Mouse (Mus musculus): ENCODE measurements at regions not wholly inside any gene's neighbourhood (a gene's known extent, or its start where the extent isn't known, plus 50 kb on each side); places are given as distances from the start of the nearest gene placed in this dataset.

- Histone ChIP-seq H3K27me3 (ENCODE audit: control insufficient read depth, insufficient read depth, low read length) (no peaks in the 10 kb centered on the region), H3K4me1 (ENCODE audit: control insufficient read depth, insufficient read depth, low read length) (no peaks in the 10 kb centered on the region), H3K4me2 (ENCODE audit: low read depth, severe bottlenecking) (no peak overlapping the region), H3K9me3 (ENCODE audit: control insufficient read depth, low read length) (no peaks in the 10 kb centered on the region), H3K36me3 (ENCODE audit: control insufficient read depth, insufficient read depth, low read length) (no peaks in the 10 kb centered on the region), H3K9ac (ENCODE audit: low read length) (no peak overlapping the region), H3K4me3 (ENCODE audit: low read depth, low read length) (no peak overlapping the region), H3K27ac (replicated peaks; ENCODE audit: low read depth, low read length) (no peak overlapping the region)
- peak; percentile 32 for DNase-seq (ENCODE audit: low spot score)
- WGBS = 9% methylated on average over 5 of the region's 5 CpGs
- no peak for ATAC-seq (ENCODE audit: insufficient number of reproducible peaks, low FRiP score, low TSS enrichment, low read depth)
Observed at GRCm38 (mm10) chr15:56881501-56881900, 595.9 kb downstream of the Slc22a22 start.

- ATAC-seq (ENCODE audit: insufficient number of reproducible peaks, low FRiP score, low TSS enrichment, low read depth) = no peak
- 85% methylated on average over 6 of the region's 6 CpGs for WGBS
Observed at GRCm38 (mm10) chr15:56865879-56866278, 611.5 kb downstream of the Slc22a22 start.

GRCm38 (mm10) chr15:56865035-56865804 is 612.2 kb downstream of the Slc22a22 start:
- no peaks in the 10 kb centered on the region for H3K36me3 ChIP-seq (ENCODE audit: control insufficient read depth, insufficient read depth, low read length)
- H3K27ac ChIP-seq (replicated peaks; ENCODE audit: low read depth, low read length) = no peak overlapping the region
- no peaks in the 10 kb centered on the region for H3K9me3 ChIP-seq (ENCODE audit: control insufficient read depth, low read length)
- H3K4me2 ChIP-seq (ENCODE audit: low read depth, severe bottlenecking) = no peak overlapping the region
- no peak overlapping the region for H3K9ac ChIP-seq (ENCODE audit: low read length)
- 38% methylated on average over 4 of the region's 4 CpGs for WGBS
- H3K4me3 ChIP-seq (ENCODE audit: low read depth, low read length) = no peak overlapping the region
- H3K27me3 ChIP-seq (ENCODE audit: control insufficient read depth, insufficient read depth, low read length) = no peaks in the 10 kb centered on the region
- DNase-seq (ENCODE audit: low spot score) = no peak
- no peaks in the 10 kb centered on the region for H3K4me1 ChIP-seq (ENCODE audit: control insufficient read depth, insufficient read depth, low read length)
- no peak for ATAC-seq (ENCODE audit: insufficient number of reproducible peaks, low FRiP score, low TSS enrichment, low read depth)

More at GRCm38 (mm10) chr15:56865879-56866278, 611.5 kb downstream of the Slc22a22 start:
- H3K27ac ChIP-seq (replicated peaks; ENCODE audit: low read depth, low read length) = no peak overlapping the region
- no peak for DNase-seq (ENCODE audit: low spot score)
- H3K27me3 ChIP-seq (ENCODE audit: control insufficient read depth, insufficient read depth, low read length) = no peaks in the 10 kb centered on the region
- no peak overlapping the region for H3K9ac ChIP-seq (ENCODE audit: low read length)
- H3K4me2 ChIP-seq (ENCODE audit: low read depth, severe bottlenecking) = no peak overlapping the region
- no peaks in the 10 kb centered on the region for H3K9me3 ChIP-seq (ENCODE audit: control insufficient read depth, low read length)
- no peaks in the 10 kb centered on the region for H3K4me1 ChIP-seq (ENCODE audit: control insufficient read depth, insufficient read depth, low read length)
- H3K36me3 ChIP-seq (ENCODE audit: control insufficient read depth, insufficient read depth, low read length) = no peaks in the 10 kb centered on the region
- H3K4me3 ChIP-seq (ENCODE audit: low read depth, low read length) = no peak overlapping the region

DNA sequence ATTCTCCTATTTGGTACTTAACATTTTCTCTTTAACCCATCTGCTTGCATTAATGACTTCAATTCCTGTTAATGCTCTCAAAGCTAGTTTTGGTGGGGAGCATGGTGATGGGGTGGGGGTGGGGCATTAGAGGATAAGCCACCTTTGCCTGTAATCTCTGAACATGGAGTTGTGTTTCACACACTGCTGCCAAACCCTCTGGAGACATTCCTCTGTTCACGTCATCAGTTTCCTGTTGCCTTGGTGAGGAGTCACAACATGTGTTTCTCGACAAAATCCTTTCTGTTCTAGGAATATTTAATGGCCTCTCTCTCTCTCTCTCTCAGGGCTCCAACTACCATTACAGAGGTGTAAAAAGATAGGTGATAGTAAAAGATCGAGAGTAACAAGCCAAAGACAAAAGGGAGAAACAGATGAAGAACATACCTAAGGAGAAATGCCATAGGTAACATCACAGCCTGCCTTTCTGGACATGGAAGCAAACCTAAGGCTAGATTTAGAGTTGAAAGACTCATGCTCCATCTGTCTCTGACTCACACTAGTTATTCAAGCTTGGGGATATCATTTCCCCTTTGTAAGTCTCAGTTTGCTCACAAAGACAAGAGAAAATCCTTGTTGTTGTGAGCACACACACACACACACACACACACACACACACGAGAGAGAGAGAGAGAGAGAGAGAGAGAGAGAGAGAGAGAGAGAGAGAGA is 618.6 kb downstream of the Slc22a22 start:
- WGBS = 25% methylated on average over 4 of the region's 4 CpGs
- no peak overlapping the region for H3K4me2 ChIP-seq (ENCODE audit: low read depth, severe bottlenecking)
- H3K4me1 ChIP-seq (ENCODE audit: control insufficient read depth, insufficient read depth, low read length) = no peaks in the 10 kb centered on the region
- no peaks in the 10 kb centered on the region for H3K9me3 ChIP-seq (ENCODE audit: control insufficient read depth, low read length)
- no peaks in the 10 kb centered on the region for H3K36me3 ChIP-seq (ENCODE audit: control insufficient read depth, insufficient read depth, low read length)
- H3K27me3 ChIP-seq (ENCODE audit: control insufficient read depth, insufficient read depth, low read length) = no peaks in the 10 kb centered on the region
- ATAC-seq (ENCODE audit: insufficient number of reproducible peaks, low FRiP score, low TSS enrichment, low read depth) (peak; percentile 35; the same call in 1 of the 2 replicates), DNase-seq (ENCODE audit: low spot score) (peak; percentile 47)
- H3K4me3 ChIP-seq (ENCODE audit: low read depth, low read length) = no peak overlapping the region
- H3K27ac ChIP-seq (replicated peaks; ENCODE audit: low read depth, low read length) = no peak overlapping the region
- no peak overlapping the region for H3K9ac ChIP-seq (ENCODE audit: low read length)

GRCm38 (mm10) chr15:56858134-56858533 is 619.3 kb downstream of the Slc22a22 start:
- H3K27ac ChIP-seq (replicated peaks; ENCODE audit: low read depth, low read length) = no peak overlapping the region
- H3K36me3 ChIP-seq (ENCODE audit: control insufficient read depth, insufficient read depth, low read length) = no peaks in the 10 kb centered on the region
- H3K4me1 ChIP-seq (ENCODE audit: control insufficient read depth, insufficient read depth, low read length) = no peaks in the 10 kb centered on the region
- 6% methylated on average over 3 of the region's 3 CpGs for WGBS
- H3K9ac ChIP-seq (ENCODE audit: low read length) = no peak overlapping the region
- ATAC-seq (ENCODE audit: insufficient number of reproducible peaks, low FRiP score, low TSS enrichment, low read depth) (no peak), DNase-seq (ENCODE audit: low spot score) (no peak)
- no peak overlapping the region for H3K4me3 ChIP-seq (ENCODE audit: low read depth, low read length)
- H3K4me2 ChIP-seq (ENCODE audit: low read depth, severe bottlenecking) = no peak overlapping the region
- no peaks in the 10 kb centered on the region for H3K9me3 ChIP-seq (ENCODE audit: control insufficient read depth, low read length)
- H3K27me3 ChIP-seq (ENCODE audit: control insufficient read depth, insufficient read depth, low read length) = no peaks in the 10 kb centered on the region

DNA sequence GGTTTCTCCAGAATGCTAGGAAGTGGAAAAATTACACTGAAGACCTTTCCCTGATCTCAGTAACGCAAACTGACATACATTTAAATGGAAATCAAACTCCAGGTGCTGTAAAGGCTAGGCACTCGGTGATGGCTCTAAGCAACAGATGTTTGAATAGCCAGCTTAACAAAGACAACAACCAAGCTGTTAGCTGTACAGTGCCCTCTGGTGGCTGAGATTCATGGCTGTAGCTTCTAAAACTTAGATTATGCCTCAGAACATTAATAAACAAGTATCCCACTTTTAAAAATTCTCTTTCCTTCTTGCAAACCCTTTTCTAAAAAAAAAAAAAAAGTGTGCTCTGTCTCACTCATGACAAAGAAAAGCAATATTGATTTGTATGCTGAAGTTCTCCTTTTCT is 621.4 kb downstream of the Slc22a22 start:
- 0 out of 2 replicates have a peak, but pooled peaks have one; percentile 63 for ATAC-seq (ENCODE audit: insufficient number of reproducible peaks, low FRiP score, low TSS enrichment, low read depth)
- 3% methylated on average over 2 of the region's 2 CpGs for WGBS

DNA sequence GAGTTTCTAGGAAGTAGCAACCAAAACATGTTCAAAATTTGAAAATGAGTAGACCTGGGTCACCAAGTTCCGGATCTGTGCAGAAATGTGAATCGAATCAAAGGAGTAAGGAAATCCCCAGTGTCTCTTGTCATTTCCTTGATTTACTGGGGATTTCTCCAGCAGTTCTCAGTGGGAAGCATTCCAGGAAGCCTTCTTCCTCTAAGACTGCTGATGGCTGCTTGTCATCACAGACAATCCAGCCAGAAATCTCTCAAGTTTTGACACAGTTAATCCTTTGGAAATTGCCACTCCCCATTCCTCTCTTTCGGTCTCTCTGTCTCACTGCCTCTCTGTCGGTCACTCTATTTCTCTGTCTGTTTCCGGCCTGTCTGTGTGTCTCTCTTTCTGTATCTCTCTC is 624.3 kb downstream of the Slc22a22 start:
- H3K9me3 ChIP-seq (ENCODE audit: control insufficient read depth, low read length) = no peaks in the 10 kb centered on the region
- 83% methylated on average over 5 of the region's 5 CpGs for WGBS
- H3K36me3 ChIP-seq (ENCODE audit: control insufficient read depth, insufficient read depth, low read length) = no peaks in the 10 kb centered on the region
- H3K9ac ChIP-seq (ENCODE audit: low read length) = no peak overlapping the region
- ATAC-seq (ENCODE audit: insufficient number of reproducible peaks, low FRiP score, low TSS enrichment, low read depth) (no peak), DNase-seq (ENCODE audit: low spot score) (no peak)
- H3K4me1 ChIP-seq (ENCODE audit: control insufficient read depth, insufficient read depth, low read length) = no peaks in the 10 kb centered on the region
- no peak overlapping the region for H3K27ac ChIP-seq (replicated peaks; ENCODE audit: low read depth, low read length)
- no peaks in the 10 kb centered on the region for H3K27me3 ChIP-seq (ENCODE audit: control insufficient read depth, insufficient read depth, low read length)
- no peak overlapping the region for H3K4me3 ChIP-seq (ENCODE audit: low read depth, low read length)
- no peak overlapping the region for H3K4me2 ChIP-seq (ENCODE audit: low read depth, severe bottlenecking)

More for the DNA sequence above, 621.4 kb downstream of the Slc22a22 start:
- Histone ChIP-seq H3K4me2 (ENCODE audit: low read depth, severe bottlenecking) (no peak overlapping the region), H3K27me3 (ENCODE audit: control insufficient read depth, insufficient read depth, low read length) (no peaks in the 10 kb centered on the region), H3K9me3 (ENCODE audit: control insufficient read depth, low read length) (no peaks in the 10 kb centered on the region), H3K36me3 (ENCODE audit: control insufficient read depth, insufficient read depth, low read length) (no peaks in the 10 kb centered on the region), H3K4me1 (ENCODE audit: control insufficient read depth, insufficient read depth, low read length) (no peaks in the 10 kb centered on the region), H3K4me3 (ENCODE audit: low read depth, low read length) (no peak overlapping the region), H3K9ac (ENCODE audit: low read length) (no peak overlapping the region), H3K27ac (replicated peaks; ENCODE audit: low read depth, low read length) (no peak overlapping the region)
- DNase-seq (ENCODE audit: low spot score) = peak; percentile 80

DNA sequence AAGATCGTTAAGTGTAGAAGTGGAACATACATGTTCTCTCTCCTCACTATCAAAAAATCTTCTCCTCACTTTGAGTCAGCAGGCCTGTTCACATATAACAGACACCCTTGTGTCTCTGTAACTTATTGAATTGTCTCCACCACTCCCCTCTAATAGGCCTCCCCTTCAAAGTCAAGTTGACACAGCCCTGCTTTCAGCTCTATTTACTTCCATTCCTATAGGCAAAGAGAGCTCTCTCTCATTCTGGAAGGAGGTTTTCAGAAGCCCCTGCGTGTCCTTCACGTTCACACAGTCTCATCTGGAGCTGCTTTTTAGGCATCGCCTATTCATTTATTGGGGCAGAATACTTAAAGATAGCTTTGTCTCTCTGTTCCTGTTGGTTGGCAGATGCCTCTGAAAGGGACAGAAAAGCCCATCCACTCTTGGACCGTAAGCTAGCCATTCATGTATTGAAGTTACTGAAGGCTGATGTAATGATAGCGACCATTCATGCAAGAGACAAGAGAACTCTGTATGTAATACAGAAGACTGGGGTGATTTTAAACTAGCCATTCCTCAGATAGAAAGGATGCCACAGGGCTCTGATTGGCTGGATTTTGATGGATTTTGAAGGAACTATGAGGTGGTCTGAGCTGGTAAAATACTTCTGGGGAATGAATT is 629.8 kb downstream of the Slc22a22 start:
- ATAC-seq (ENCODE audit: insufficient number of reproducible peaks, low FRiP score, low TSS enrichment, low read depth) = no peak
- no peak overlapping the region for H3K4me3 ChIP-seq (ENCODE audit: low read depth, low read length)
- no peaks in the 10 kb centered on the region for H3K9me3 ChIP-seq (ENCODE audit: control insufficient read depth, low read length)
- H3K27ac ChIP-seq (replicated peaks; ENCODE audit: low read depth, low read length) = no peak overlapping the region
- no peaks in the 10 kb centered on the region for H3K27me3 ChIP-seq (ENCODE audit: control insufficient read depth, insufficient read depth, low read length)
- H3K36me3 ChIP-seq (ENCODE audit: control insufficient read depth, insufficient read depth, low read length) = no peaks in the 10 kb centered on the region
- H3K9ac ChIP-seq (ENCODE audit: low read length) = no peak overlapping the region
- no peak for DNase-seq (ENCODE audit: low spot score)
- H3K4me2 ChIP-seq (ENCODE audit: low read depth, severe bottlenecking) = no peak overlapping the region
- no peaks in the 10 kb centered on the region for H3K4me1 ChIP-seq (ENCODE audit: control insufficient read depth, insufficient read depth, low read length)
- WGBS = 84% methylated on average over 6 of the region's 6 CpGs

All from limb, embryonic 11.5 days (tissue).